Comparison of ENCODE assay signal across 1 mouse cellular context in genomic region chr11:103116008-103116818, GRCm38 (mm10).
TF ChIP-seq lines count a peak whose summit lies in the region.

Hexim1 (plus strand) TSS chr11:103116231.

TF ChIP-seq in CH12.LX, 34 proteins besides CTCF, POLR2A, EP300 and RAD21 (continued from another document):
- TF ChIP-seq ZNF384 (IDR thresholded peaks at IDR 0.05; ENCODE audit: low read depth, low read length) (peak; percentile 67; the same call in 1 of the 2 replicates), MAZ (IDR thresholded peaks at IDR 0.05; ENCODE audit: low read depth, low read length) (peak; percentile 99), NRF1 (IDR thresholded peaks at IDR 0.05; ENCODE audit: low read depth, low read length) (peak; percentile 98), MXI1 (IDR thresholded peaks at IDR 0.05; ENCODE audit: low read depth, low read length) (peak; percentile 64), SMC3 (IDR thresholded peaks at IDR 0.05; ENCODE audit: low read depth, low read length) (no peak), CHD1 (IDR thresholded peaks at IDR 0.05; ENCODE audit: low read depth, low read length) (no peak), CHD2 (IDR thresholded peaks at IDR 0.05; ENCODE audit: low read length) (peak; percentile 77; the same call in 1 of the 2 replicates), E2F4 (IDR thresholded peaks at IDR 0.05; ENCODE audit: insufficient replicate concordance, low read depth, low read length) (peak; percentile 67; the same call in 1 of the 2 replicates), IRF4 (IDR thresholded peaks at IDR 0.05; ENCODE audit: low read depth, low read length) (peak; percentile 83), USF2 (conservative IDR thresholded peaks at IDR 0.05; ENCODE audit: low read depth, low read length) (no peak), ZC3H11A (IDR thresholded peaks at IDR 0.05; ENCODE audit: low read depth, low read length) (no peak), JUN (IDR thresholded peaks at IDR 0.05; ENCODE audit: insufficient read depth, low read depth, low read length) (no peak), SIN3A (IDR thresholded peaks at IDR 0.05; ENCODE audit: low read length) (no peak; the same call in 1 of the 2 replicates), MYC (IDR thresholded peaks at IDR 0.05; ENCODE audit: low read depth, low read length) (no peak), POLR2AphosphoS2 (IDR thresholded peaks at IDR 0.05; ENCODE audit: low read depth, low read length) (peak; percentile 97), USF1 (IDR thresholded peaks at IDR 0.05; ENCODE audit: low read depth, low read length) (peak; percentile 12; the same call in 1 of the 2 replicates), KAT2A (IDR thresholded peaks at IDR 0.05; ENCODE audit: insufficient replicate concordance, low read length) (peak; percentile 96; the same call in 1 of the 2 replicates), NELFE (IDR thresholded peaks at IDR 0.05; ENCODE audit: low read depth, low read length) (peak; percentile 100), TCF12 (IDR thresholded peaks at IDR 0.05; ENCODE audit: low read depth, low read length) (peak; percentile 98), PAX5 (IDR thresholded peaks at IDR 0.05; ENCODE audit: low read length) (no peak), TBP (conservative IDR thresholded peaks at IDR 0.05; ENCODE audit: low read depth, low read length) (peak; percentile 94), ELF1 (IDR thresholded peaks at IDR 0.05; ENCODE audit: low read depth, low read length) (peak; percentile 90), HCFC1 (IDR thresholded peaks at IDR 0.05; ENCODE audit: low read depth, low read length) (peak; percentile 92)
